Mouse (Mus musculus) urinary bladder, postnatal 14 days (tissue): ENCODE results near the gene Adap1.
A peak's percentile ranks its signal among the peaks of the same experiment; 100 is the strongest.
"Not testable (repeated sequence)": the region's sequence is repeated elsewhere in the genome, so short reads cannot be mapped to it uniquely, and the experiment has no call there.

ENCODE experiments used
- DNase-seq: peaks from one replicate; pipeline ENCODE4 v3.0.0; 2021; ENCODE audit warnings: low spot score

The Adap1 gene

GRCm38 (mm10) chr5:139351134-139351533, 25.7 kb upstream of the Adap1 start, which contains the start of gene Cox19:
Gene Cox19, minus strand, starts transcription at chr5:139351418.
- DNase-seq: no peak

DNA sequence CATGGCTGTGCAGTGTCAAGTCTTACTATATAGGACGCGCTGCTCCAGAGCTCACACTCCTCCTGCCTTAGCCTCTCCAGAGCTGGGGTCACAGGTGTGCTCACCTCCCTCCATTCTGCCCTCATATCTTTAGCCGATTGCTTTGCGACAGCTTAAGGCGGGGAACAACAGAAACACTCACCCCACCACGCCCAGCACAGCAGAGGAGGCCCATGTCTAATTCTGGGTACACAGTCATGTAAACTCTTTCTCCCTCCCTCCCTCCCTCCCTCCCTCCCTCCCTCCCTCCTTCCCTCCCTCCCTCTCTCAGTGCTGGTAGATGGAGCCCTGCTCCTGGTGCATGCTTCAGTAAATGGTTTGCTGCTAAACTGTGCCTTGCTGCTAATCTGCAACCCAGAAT, 24.3 kb upstream of the Adap1 start:
- no peak for DNase-seq

DNA sequence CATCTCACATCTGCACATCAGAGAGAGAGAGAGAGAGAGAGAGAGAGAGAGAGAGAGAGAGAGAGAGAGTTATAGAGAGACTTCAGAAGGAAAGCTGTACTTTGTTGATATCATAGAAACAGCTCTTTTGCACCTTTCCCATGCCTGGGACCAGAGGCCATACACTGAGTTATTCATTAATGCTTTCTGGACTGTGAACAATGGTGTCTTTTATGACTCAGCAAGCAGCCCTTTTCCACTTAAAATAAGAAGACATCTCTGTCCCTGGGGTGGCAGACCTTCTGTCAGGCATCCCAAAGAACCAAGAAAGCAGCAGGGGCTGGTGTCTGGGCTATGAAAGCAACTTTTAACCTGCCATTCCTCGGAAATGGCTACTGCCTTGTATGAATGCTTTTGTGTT, 21.8 kb upstream of the Adap1 start:
- no peak for DNase-seq

- DNase-seq: no peak
Measured at GRCm38 (mm10) chr5:139345364-139345714, 19.9 kb upstream of the Adap1 start.

DNA sequence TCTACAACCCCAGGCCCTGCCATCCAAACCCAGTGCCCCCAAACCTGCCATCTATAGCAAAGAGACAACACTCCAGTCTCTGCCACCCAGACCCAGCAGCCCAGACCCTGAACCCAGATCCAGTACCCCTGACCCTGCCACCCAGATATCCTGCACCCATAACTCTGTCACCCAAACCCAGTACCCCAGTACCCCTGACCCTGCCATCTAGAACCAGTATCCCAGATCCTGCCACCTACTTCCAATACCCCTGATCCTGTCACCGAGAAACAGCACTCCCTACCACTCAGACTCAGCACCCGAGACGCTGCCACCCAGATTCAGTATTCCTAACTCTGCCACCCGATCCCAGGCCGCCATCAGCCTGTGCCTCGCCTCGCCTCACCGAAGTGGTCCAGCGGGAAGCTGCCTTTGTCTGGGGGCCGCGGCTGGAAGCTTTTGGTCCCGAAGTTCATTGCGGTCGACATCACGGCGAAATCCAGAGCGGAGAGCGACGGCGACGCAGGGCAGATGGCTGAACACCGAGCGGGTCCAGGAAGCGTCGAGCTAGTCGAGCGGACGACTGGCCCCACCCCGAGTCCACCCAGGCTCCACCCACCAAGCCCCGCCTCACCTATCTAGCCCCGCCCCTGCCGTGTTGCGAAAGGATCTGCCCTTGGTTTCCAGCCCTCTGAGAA, 19.4 kb upstream of the Adap1 start:
- DNase-seq: peak; percentile 98

DNA sequence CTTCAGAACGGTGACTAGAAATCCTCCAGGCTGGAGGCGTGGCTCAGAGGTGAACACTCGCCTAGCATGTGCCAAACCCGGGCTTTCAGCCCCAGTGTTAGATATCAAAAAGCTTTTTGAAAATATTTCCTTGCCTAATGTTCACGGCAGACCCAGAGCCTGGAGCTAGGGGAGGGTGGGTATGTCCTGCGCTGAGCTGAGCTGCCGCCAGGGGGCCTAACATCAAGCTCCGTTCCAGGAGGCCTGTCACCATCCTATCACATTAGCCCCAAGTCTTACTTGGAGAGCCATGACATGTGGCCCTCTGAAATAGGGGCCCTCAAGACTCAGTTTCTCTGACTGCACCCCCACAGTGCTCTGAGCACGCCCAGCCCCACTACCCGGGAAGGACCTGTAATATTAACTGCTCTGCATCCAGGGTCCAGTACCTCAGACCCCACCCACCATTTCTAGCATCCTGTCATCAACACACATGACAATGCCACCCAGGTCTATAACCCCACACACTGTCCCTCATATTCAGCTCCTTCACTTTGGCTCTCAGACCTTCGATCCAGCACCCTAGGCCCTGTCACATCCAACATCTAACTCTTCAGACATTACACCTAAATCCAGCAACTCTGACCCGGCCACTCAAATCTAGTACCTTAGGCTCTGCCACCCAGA, 18.7 kb upstream of the Adap1 start:
- peak; percentile 81 for DNase-seq

- DNase-seq: no peak
Measured at GRCm38 (mm10) chr5:139338891-139339290, 13.5 kb upstream of the Adap1 start.

- no peak for DNase-seq
Measured at GRCm38 (mm10) chr5:139338403-139338802, 13.0 kb upstream of the Adap1 start.

DNA sequence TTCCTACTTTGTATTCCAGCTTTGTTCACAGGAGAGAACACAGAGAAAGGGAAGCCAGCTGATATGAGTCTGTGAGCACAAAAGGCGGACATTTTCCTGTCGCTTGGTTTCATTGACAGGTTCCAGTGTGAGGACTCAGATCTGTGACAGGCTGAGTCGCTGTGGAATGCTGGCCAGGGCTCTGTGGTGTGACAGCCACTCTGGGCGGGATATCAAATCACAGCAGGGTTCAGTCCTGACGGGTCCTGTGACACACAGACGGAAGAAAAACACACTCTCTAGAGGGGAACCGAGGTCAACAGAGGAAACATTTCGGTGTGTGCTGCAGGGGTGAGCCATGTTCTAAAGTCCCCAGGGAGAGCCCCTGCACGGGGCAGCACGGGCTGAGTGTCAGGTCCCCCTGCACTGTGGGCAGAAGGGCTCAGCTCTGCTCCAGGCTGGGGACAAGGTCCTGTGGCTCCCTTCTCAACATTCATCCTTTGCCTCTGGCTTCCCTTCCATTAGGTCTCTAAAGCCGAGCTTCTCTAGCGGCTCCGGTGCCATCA, 12.5 kb upstream of the Adap1 start:
- no peak for DNase-seq

GRCm38 (mm10) chr5:139335634-139336033, 10.2 kb upstream of the Adap1 start:
- DNase-seq: no peak

DNA sequence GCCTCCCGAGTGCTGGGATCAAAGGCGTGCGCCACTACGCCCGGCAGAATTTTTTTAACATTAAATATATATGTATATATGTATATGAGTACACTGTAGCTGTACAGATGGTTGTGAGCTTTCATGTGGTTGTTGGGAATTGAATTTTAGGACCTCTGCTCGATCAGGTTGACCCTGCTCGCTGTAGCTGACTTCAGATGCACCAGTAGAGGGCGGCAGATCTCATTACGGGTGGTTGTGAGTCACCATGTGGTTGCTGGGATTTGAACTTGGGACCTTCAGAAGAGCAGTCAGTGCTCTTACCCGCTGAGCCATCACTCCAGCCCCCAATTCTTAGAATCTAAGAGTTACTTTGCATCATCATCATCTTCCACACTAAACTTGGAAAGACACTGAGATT, 9.0 kb upstream of the Adap1 start:
- not testable (repeated sequence) for DNase-seq

GRCm38 (mm10) chr5:139333301-139334013, 8.0 kb upstream of the Adap1 start:
- no peak for DNase-seq

- no peak for DNase-seq
Measured at GRCm38 (mm10) chr5:139332590-139333272, 7.3 kb upstream of the Adap1 start.

DNA sequence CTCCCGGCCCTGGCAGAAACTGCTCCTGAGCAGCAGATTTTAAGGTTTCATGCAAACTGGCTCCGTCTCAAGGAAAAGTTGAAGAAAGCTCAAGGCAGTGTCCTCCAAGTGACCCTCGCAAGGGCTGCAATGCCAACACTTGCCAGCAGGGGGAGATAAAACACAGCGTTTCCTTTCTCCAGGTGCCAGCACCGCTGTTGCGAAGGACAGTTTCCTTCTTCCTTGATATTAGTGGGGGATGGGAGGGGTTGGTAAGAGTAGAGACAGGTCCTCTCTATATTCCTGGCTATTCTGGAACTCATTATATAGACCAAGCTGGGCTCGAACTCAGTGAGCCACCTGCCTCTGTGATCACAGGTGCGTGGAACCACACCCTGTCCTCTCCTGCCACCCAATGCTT, 6.3 kb upstream of the Adap1 start:
- DNase-seq: peak; percentile 88

DNA sequence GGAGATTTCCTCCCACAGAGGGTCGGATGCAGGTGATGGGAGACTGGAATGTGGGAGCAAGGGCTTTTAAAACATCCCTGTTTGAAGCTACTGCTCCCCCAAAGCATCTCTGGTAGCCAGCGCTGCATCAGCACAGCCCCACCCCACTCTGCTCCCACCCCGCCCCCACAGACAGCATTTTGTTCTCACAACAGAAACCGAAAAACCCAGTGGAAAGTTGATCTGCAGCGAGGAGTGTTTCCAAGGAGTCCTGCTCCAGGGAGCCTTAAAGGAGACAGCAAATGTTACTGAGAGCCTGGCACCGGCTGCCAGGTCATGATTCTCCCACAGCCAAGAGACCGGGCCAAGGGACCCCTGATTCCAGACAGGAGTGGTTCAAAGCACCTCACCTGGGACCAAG, 5.3 kb upstream of the Adap1 start:
- no peak for DNase-seq

DNA sequence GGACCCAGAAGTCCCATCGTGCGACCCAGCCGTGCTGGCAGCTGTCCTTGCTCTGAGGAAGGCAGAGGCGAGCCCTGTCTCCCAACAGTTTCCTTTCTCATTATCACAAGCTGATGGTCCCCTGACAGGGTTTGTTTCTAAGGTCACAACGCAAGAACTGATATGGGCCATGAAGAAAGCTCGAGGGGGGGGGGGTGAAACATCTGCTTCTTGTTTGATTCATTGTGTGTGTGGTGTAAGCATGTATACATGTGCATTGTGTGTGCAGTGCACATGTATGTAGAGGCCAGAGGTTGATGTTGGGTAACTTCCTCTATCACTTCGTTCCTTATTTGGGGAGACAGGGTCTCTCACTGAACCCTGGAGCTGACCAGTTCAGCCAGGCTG, 2.2 kb upstream of the Adap1 start:
- DNase-seq: no peak

DNA sequence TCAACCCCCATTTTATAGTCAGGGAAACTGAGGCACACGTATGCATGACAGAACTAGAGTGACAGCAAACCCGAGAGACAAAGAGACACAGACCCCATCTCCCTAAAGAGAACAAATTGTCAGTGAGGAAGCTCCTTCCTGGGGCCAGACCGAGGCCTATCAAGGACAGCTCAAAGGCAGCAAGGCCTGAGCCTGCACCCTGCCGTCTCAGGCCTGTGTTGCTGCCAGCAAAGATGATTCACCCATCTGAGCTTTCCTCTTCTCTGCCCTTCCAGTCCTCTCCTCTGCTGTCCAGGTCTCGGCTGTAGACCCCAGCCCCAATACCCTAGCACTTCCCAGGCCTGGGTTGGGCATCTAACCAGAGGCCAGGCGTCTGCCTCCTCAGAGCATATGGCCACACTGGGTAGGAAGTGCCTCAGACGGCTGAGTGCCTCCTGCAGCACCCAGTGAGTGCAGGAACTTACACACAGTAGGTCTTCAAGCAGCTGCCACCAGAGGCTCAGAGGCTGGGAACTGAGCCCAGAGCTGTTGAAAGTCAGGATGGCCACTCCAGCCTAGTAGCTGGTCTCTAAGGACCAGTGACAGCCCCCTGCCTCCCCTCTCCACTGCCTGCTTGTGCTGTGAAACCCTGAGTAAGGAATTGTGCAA, 1.7 kb upstream of the Adap1 start:
- DNase-seq: no peak

DNA sequence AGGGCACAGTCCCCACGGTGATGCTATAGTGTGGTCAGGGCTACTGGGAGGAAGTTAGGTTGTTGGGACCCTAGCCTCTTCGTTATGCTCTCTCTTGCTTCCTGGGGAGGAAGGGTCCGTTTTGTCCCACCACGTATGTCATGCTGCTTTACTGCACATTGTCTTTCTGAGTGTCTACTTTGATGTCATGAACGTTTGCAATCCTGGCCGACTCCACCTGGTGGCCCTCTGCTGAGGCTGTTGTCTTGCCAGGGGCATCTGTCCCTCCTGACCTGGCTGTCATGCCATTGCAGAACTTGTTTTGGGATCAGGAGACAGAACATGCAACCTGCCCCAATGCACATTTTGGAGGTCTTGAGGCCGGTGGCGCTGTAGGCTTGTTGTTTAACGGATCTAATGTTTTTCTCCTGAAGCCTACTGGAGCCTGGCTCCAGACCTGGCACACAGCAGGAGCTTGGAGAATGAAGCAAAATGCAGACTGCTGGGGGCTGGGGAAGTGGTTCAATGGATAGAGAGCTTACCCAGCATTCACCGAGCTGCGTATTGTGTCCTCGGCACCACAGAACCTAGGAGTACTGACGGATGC, 782 bp upstream of the Adap1 start:
- no peak for DNase-seq

GRCm38 (mm10) chr5:139324691-139325394, 579 bp downstream of the Adap1 start:
- DNase-seq: peak; percentile 39

DNA sequence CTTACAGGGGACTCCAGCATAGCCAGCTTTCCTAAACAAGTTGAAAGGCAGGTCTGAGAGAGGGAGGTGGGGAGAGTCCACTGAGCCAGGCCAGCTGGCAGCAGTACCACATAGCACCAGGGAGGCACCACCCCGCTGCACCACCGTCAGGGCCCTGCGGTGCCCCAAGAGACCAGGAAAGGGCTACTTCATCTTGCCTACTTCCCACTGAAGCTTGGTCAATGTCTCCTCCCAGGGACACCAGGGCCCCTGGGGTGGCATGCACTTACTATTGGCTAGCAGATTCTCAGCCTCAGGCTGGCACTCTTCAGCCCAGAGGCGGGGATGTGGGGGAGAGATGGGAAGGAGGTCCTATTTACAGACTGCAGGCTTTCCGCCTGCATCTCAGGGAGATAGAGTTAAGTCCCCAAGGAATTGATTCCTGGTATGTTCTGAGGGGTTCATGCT, 1.4 kb downstream of the Adap1 start:
- DNase-seq: peak; percentile 36
